Mouse (Mus musculus) thymus, adult 2 months (tissue): ENCODE data around the gene Atp6ap1. TPM values are rescaled to one million over a fixed set of nuclear protein-coding genes. Genes with fewer than 3 reads are reported as not detected.

Experiments used
- DNase-seq: peaks from one replicate; pipeline ENCODE4 v3.0.0; 2021
- H3K27ac ChIP-seq: fragments of 200-500 bp; 2 replicates; pipeline ENCODE4 v1.5.1; 2012; ENCODE audit warnings: low read length, control low read depth; ENCODE audit not compliant: control insufficient read depth, insufficient read depth
- H3K27me3 ChIP-seq: fragments of 200-500 bp; 2 replicates; pipeline ENCODE4 v1.6.1; 2012; ENCODE audit warnings: mild to moderate bottlenecking, low read length, moderate library complexity, mixed read lengths; ENCODE audit not compliant: control insufficient read depth, insufficient read depth
- H3K36me3 ChIP-seq: fragments of 200-500 bp; 2 replicates; pipeline ENCODE4 v1.6.1; 2012; ENCODE audit warnings: mild to moderate bottlenecking, low read length, moderate library complexity; ENCODE audit not compliant: control insufficient read depth, insufficient read depth
- H3K4me1 ChIP-seq: fragments of 200-500 bp; replicated peaks from 2 replicates; pipeline ENCODE4 v1.6.1; 2012; ENCODE audit warnings: low read length; ENCODE audit not compliant: control insufficient read depth, insufficient read depth
- H3K4me3 ChIP-seq: fragments of 200-500 bp; 2 replicates; pipeline ENCODE4 v1.5.1; 2012; ENCODE audit warnings: mild to moderate bottlenecking, low read length, control low read depth, moderate library complexity; ENCODE audit not compliant: control insufficient read depth, insufficient read depth
- CTCF ChIP-seq: fragments of 200-500 bp; IDR thresholded peaks from 2 replicates; pipeline ENCODE4 v1.5.1; 2012; ENCODE audit warnings: mild to moderate bottlenecking, control low read depth, low read length, moderate library complexity, borderline replicate concordance; ENCODE audit not compliant: control insufficient read depth, poor library complexity, insufficient read depth; ENCODE audit errors: extremely low read depth
- POLR2A ChIP-seq: fragments of 200-500 bp; IDR thresholded peaks from 2 replicates; pipeline ENCODE4 v1.6.1; 2012; ENCODE audit warnings: mild to moderate bottlenecking, low read length, control low read depth, moderate library complexity; ENCODE audit not compliant: control insufficient read depth, poor library complexity, insufficient read depth; ENCODE audit errors: extremely low read depth
- WGBS: fragments of 180-500 bp; shearing (Covaris S2); methylation state at CpG from one replicate; pipeline ENCODE4 v1.1.7; 2018; 5-methylcytosine and 5-hydroxymethylcytosine counted together
- polyA plus RNA-seq: library from polyadenylated mRNA; depleted of rRNA; stranded (reverse); fragments of >200 nt; gene quantifications from 2 replicates; pipeline ENCODE4 v1.2.3, GENCODE M21; 2012

Gene Atp6ap1
- polyA plus RNA-seq, 1 experiment = 373 TPM

GRCm38 (mm10) chrX:74281041-74281731 is 15.7 kb upstream of the Atp6ap1 start:
- no peak for TF ChIP-seq POLR2A
- TF ChIP-seq CTCF = no peak
- peaks cover 10% of the 10 kb centered on the region for H3K4me1 ChIP-seq
- no peaks in the 10 kb centered on the region for H3K27me3 ChIP-seq
- peak overlapping the region; percentile 93 for H3K27ac ChIP-seq
- DNase-seq = no peak
- H3K4me3 ChIP-seq = peak overlapping the region; percentile 97
- H3K36me3 ChIP-seq = no peaks in the 10 kb centered on the region
- WGBS = 0% methylated on average over 14 of the region's 14 CpGs

- no peaks in the 10 kb centered on the region for H3K36me3 ChIP-seq
- peak within 1 kb of the TSS; percentile 97 for H3K4me3 ChIP-seq
- H3K27me3 ChIP-seq = no peaks in the 10 kb centered on the region
- TF ChIP-seq CTCF (no peak), POLR2A (no peak)
- 1% methylated on average over 16 of the region's 16 CpGs for WGBS
- H3K4me1 ChIP-seq = peaks cover 10% of the 10 kb centered on the region
- peak within 1 kb of the TSS; percentile 93 for H3K27ac ChIP-seq
- DNase-seq = peak; percentile 43
Measured at GRCm38 (mm10) chrX:74281732-74282394, 15.0 kb upstream of the Atp6ap1 start, which contains the start of the genes Taz and Dnase1l1. Gene Taz, plus strand, starts transcription at chrX:74281912. Gene Dnase1l1, minus strand, starts transcription at chrX:74282337.

GRCm38 (mm10) chrX:74282395-74283091 is 14.4 kb upstream of the Atp6ap1 start:
- Histone ChIP-seq H3K27ac (peak overlapping the region; percentile 93), H3K4me3 (peak overlapping the region; percentile 97), H3K36me3 (no peaks in the 10 kb centered on the region), H3K27me3 (no peaks in the 10 kb centered on the region), H3K4me1 (peaks cover 10% of the 10 kb centered on the region)
- 0% methylated on average over 39 of the region's 39 CpGs for WGBS
- TF ChIP-seq CTCF (no peak), POLR2A (peak; percentile 69; the same call in 1 of the 2 replicates)
- peak; percentile 86 for DNase-seq

GRCm38 (mm10) chrX:74283092-74283437 is 13.8 kb upstream of the Atp6ap1 start:
- H3K4me3 ChIP-seq = peak overlapping the region; percentile 97
- H3K27ac ChIP-seq = no peak overlapping the region; the same call in 1 of the 2 replicates
- no peak for DNase-seq
- no peaks in the 10 kb centered on the region for H3K36me3 ChIP-seq
- H3K27me3 ChIP-seq = no peaks in the 10 kb centered on the region
- WGBS = 2% methylated on average over 5 of the region's 5 CpGs
- H3K4me1 ChIP-seq = peaks cover 10% of the 10 kb centered on the region
- no peak for TF ChIP-seq POLR2A
- TF ChIP-seq CTCF = no peak

GRCm38 (mm10) chrX:74293431-74293830 is 3.5 kb upstream of the Atp6ap1 start:
- Histone ChIP-seq H3K27ac (no peak overlapping the region), H3K4me1 (no peaks in the 10 kb centered on the region), H3K4me3 (no peak overlapping the region), H3K27me3 (no peaks in the 10 kb centered on the region), H3K36me3 (no peaks in the 10 kb centered on the region)
- TF ChIP-seq CTCF = no peak
- no peak for TF ChIP-seq POLR2A
- 89% methylated on average over 4 of the region's 4 CpGs for WGBS
- no peak for DNase-seq

- no peak for DNase-seq
- no peak overlapping the region for H3K4me3 ChIP-seq
- no peak overlapping the region for H3K27ac ChIP-seq
- TF ChIP-seq CTCF (no peak), POLR2A (no peak)
- 83% methylated on average over 1 of the region's 1 CpGs for WGBS
- peaks cover 10% of the 10 kb centered on the region; the same call in 1 of the 2 replicates for H3K36me3 ChIP-seq
- no peaks in the 10 kb centered on the region; the same call in 1 of the 2 replicates for H3K4me1 ChIP-seq
- H3K27me3 ChIP-seq = no peaks in the 10 kb centered on the region
Measured at GRCm38 (mm10) chrX:74298348-74298747, 1.5 kb downstream of the Atp6ap1 start.
